Mouse (Mus musculus): ENCODE data around the gene Tmem231.

- no peak for TF ChIP-seq GATA1 (IDR thresholded peaks at IDR 0.05; ENCODE audit: low read length)
- TF ChIP-seq TAL1 (IDR thresholded peaks at IDR 0.05; ENCODE audit: low read length) = no peak
These were observed 17.6 kb upstream of the Tmem231 start for GRCm38 (mm10) chr8:111951317-111951716.

Data from erythroblast, embryonic 14.5 days (primary cell).